8 mouse cellular contexts compared by ENCODE assay signal in the genomic region with DNA sequence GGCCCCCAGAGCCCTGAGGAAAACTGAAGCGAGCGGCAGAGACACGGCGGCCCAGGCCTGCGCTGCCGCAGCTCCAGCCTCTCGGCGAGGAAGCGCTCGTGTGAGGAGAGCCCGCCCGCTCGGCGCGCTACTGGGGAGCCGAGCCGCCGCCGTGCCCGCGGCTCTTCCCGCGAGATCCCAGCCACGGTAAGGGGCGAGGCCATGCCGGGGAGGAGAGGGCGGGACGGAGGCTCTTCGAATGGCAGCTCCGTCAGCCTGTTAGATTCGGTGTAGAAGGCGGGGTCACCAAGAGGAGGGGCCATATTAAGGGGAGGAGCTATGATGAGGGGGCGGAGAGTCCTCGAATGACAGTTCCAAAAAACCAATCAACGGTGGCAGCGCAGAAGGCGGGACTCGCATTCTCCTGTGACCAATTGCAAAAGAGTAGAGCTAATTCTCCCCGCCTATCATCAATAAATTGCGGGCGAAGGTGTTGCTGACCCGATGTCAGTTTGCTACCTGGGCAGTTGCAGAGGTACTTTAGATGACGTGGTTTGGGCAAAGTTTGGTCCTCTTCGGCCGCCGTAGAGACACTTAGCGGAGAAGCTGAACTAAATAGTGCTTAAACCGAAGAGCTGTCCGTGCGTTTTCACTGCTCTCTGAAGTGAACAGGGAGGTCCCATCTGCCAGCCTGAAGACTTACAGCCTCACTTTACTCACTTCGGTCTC. TPM values are rescaled to one million over a fixed set of nuclear protein-coding genes. Genes with fewer than 3 reads are reported as not detected.
DNase-seq lines count a peak whose midpoint lies in the region; ATAC-seq and TF ChIP-seq lines count a peak whose summit lies in the region.

A gene (minus strand): TSS at position 148 of the 708 bp plus-strand sequence.

- peak; percentile 99 to 100 for DNase-seq in CD8-positive naive resting alpha-beta T cell, adult 2 months (ENCODE audit: low read depth in 2 of 2, low spot score in 2 of 2)
- DNase-seq in c-Kit-positive CD71-negative TER-119-negative erythroid progenitor cells, embryonic 14.5 days (ENCODE audit: low read depth): peak; percentile 95
- DNase-seq in forebrain, embryonic 10.5 days (ENCODE audit: extremely low spot score, low spot score): peak; percentile 97
- peak; percentile 97 to 98 for DNase-seq in kidney, postnatal 25 days
- peak; percentile 96 for DNase-seq in liver, embryonic 14.5 days (ENCODE audit: low read depth in 3 of 3, low spot score in 3 of 3)
- DNase-seq in neural tube, embryonic 11.5 days (ENCODE audit: low spot score): peak; percentile 98
- DNase-seq in stomach, postnatal 0 days (ENCODE audit: low spot score): peak; percentile 97

- no peak; the same call in none of the 2 replicates for TF ChIP-seq EP300 in liver, embryonic 14.5 days (IDR thresholded peaks at IDR 0.05; ENCODE audit: low read depth)
- TF ChIP-seq EP300 in stomach, postnatal 0 days (optimal IDR thresholded peaks at IDR 0.05): peak; percentile 92

- H3K9ac ChIP-seq in heart, embryonic 15.5 days: peak within 1 kb of the TSS; percentile 97
- H3K9ac ChIP-seq in liver, embryonic 14.5 days (replicated peaks): peak within 1 kb of the TSS; percentile 83
- H3K9ac ChIP-seq in neural tube, embryonic 11.5 days (ENCODE audit: low read length): peak within 1 kb of the TSS; percentile 91
- peak within 1 kb of the TSS; percentile 79 for H3K9ac ChIP-seq in stomach, postnatal 0 days (ENCODE audit: low read length)

- peaks cover 4% of the 10 kb centered on the region; the same call in 1 of the 2 replicates for H3K27me3 ChIP-seq in forebrain, embryonic 10.5 days (ENCODE audit: poor library complexity, severe bottlenecking)
- H3K27me3 ChIP-seq in heart, embryonic 15.5 days: no peaks in the 10 kb centered on the region
- H3K27me3 ChIP-seq in liver, embryonic 14.5 days (ENCODE audit: control insufficient read depth, insufficient read depth, low read length): peaks cover 2% of the 10 kb centered on the region; the same call in 1 of the 2 replicates
- H3K27me3 ChIP-seq in neural tube, embryonic 11.5 days (ENCODE audit: control insufficient read depth, insufficient read depth, low read length): no peaks in the 10 kb centered on the region
- H3K27me3 ChIP-seq in stomach, postnatal 0 days (ENCODE audit: control insufficient read depth, insufficient read depth, low read length): no peaks in the 10 kb centered on the region

- H3K4me3 ChIP-seq in forebrain, embryonic 10.5 days: peak within 1 kb of the TSS; percentile 79
- H3K4me3 ChIP-seq in heart, embryonic 15.5 days: peak within 1 kb of the TSS; percentile 98
- peak within 1 kb of the TSS; percentile 81 to 87 for H3K4me3 ChIP-seq in liver, embryonic 14.5 days (ENCODE audit: insufficient read depth in 1 of 2, low read depth in 2 of 2, low read length in 2 of 2)
- H3K4me3 ChIP-seq in neural tube, embryonic 11.5 days (ENCODE audit: low read depth, low read length): peak within 1 kb of the TSS; percentile 90
- H3K4me3 ChIP-seq in stomach, postnatal 0 days (ENCODE audit: low read depth, low read length): peak within 1 kb of the TSS; percentile 68

- H3K9me3 ChIP-seq in forebrain, embryonic 10.5 days: no peaks in the 10 kb centered on the region
- H3K9me3 ChIP-seq in heart, embryonic 15.5 days (replicated peaks): no peaks in the 10 kb centered on the region
- H3K9me3 ChIP-seq in liver, embryonic 14.5 days (ENCODE audit: control insufficient read depth, low read length): no peaks in the 10 kb centered on the region
- no peaks in the 10 kb centered on the region for H3K9me3 ChIP-seq in neural tube, embryonic 11.5 days (ENCODE audit: control insufficient read depth, low read length)
- H3K9me3 ChIP-seq in stomach, postnatal 0 days (ENCODE audit: control insufficient read depth, low read length): no peaks in the 10 kb centered on the region

- peak within 1 kb of the TSS; percentile 94 for H3K27ac ChIP-seq in forebrain, embryonic 10.5 days
- peak within 1 kb of the TSS; percentile 92 for H3K27ac ChIP-seq in heart, embryonic 15.5 days
- H3K27ac ChIP-seq in liver, embryonic 14.5 days: peak within 1 kb of the TSS; percentile 53; the same call in 1 of the 2 replicates
- peak within 1 kb of the TSS; percentile 87 for H3K27ac ChIP-seq in neural tube, embryonic 11.5 days (ENCODE audit: low read depth, low read length)
- H3K27ac ChIP-seq in stomach, postnatal 0 days (replicated peaks): peak within 1 kb of the TSS; percentile 86

- H3K36me3 ChIP-seq in forebrain, embryonic 10.5 days (replicated peaks): no peaks in the 10 kb centered on the region
- H3K36me3 ChIP-seq in heart, embryonic 15.5 days: no peaks in the 10 kb centered on the region
- no peaks in the 10 kb centered on the region for H3K36me3 ChIP-seq in liver, embryonic 14.5 days (replicated peaks; ENCODE audit: control insufficient read depth, insufficient read depth, low read depth)
- no peaks in the 10 kb centered on the region for H3K36me3 ChIP-seq in neural tube, embryonic 11.5 days (ENCODE audit: control insufficient read depth, insufficient read depth, low read length)
- no peaks in the 10 kb centered on the region for H3K36me3 ChIP-seq in stomach, postnatal 0 days (ENCODE audit: control insufficient read depth, insufficient read depth, low read length)

- TF ChIP-seq CTCF in liver, embryonic 14.5 days (IDR thresholded peaks at IDR 0.05; ENCODE audit: low read depth): no peak
- 0 out of 2 replicates have a peak, but pooled peaks have one; percentile 16 for TF ChIP-seq CTCF in stomach, postnatal 0 days (IDR thresholded peaks at IDR 0.05; ENCODE audit: low read depth)

- peak within 1 kb of the TSS; percentile 96 for H3K4me2 ChIP-seq in heart, embryonic 15.5 days
- H3K4me2 ChIP-seq in liver, embryonic 14.5 days (ENCODE audit: low read depth): peak within 1 kb of the TSS; percentile 99
- peak within 1 kb of the TSS; percentile 96 for H3K4me2 ChIP-seq in neural tube, embryonic 11.5 days (ENCODE audit: low read depth)
- peak within 1 kb of the TSS; percentile 96 for H3K4me2 ChIP-seq in stomach, postnatal 0 days (replicated peaks; ENCODE audit: low read depth)

- WGBS in forebrain, embryonic 10.5 days: under 1% methylated on average over 51 of the region's 51 CpGs
- WGBS in heart, embryonic 15.5 days: under 1% methylated on average over 51 of the region's 51 CpGs
- WGBS in liver, embryonic 14.5 days (ENCODE audit: insufficient replicate concordance): under 1% methylated on average over 51 of the region's 51 CpGs
- 0% methylated on average over 40 of the region's 51 CpGs for WGBS in neural tube, embryonic 11.5 days
- WGBS in stomach, postnatal 0 days: under 1% methylated on average over 50 of the region's 51 CpGs

- H3K4me1 ChIP-seq in forebrain, embryonic 10.5 days: peaks cover 23% of the 10 kb centered on the region
- H3K4me1 ChIP-seq in heart, embryonic 15.5 days (replicated peaks): peaks cover 5% of the 10 kb centered on the region
- peaks cover 5 to 7% of the 10 kb centered on the region in 2 experiments; a peak in 3 of 4 replicates for H3K4me1 ChIP-seq in liver, embryonic 14.5 days (replicated peaks; ENCODE audit: control insufficient read depth in 2 of 2, insufficient read depth in 2 of 2, low read length in 1 of 2)
- peaks cover 4% of the 10 kb centered on the region; the same call in 1 of the 2 replicates for H3K4me1 ChIP-seq in neural tube, embryonic 11.5 days (ENCODE audit: control insufficient read depth, insufficient read depth, low read length)
- no peaks in the 10 kb centered on the region for H3K4me1 ChIP-seq in stomach, postnatal 0 days (replicated peaks; ENCODE audit: control insufficient read depth, insufficient read depth)

- ATAC-seq in heart, embryonic 15.5 days (replicated peaks; ENCODE audit: insufficient number of reproducible peaks, insufficient read depth, low FRiP score, low read depth): peak; percentile 100
- peak; percentile 98 for ATAC-seq in liver, embryonic 14.5 days (ENCODE audit: insufficient read depth)
- ATAC-seq in neural tube, embryonic 11.5 days (ENCODE audit: insufficient read depth, low FRiP score, low TSS enrichment): peak; percentile 99
- ATAC-seq in stomach, postnatal 0 days (ENCODE audit: low FRiP score, low TSS enrichment): peak; percentile 100

RNA-seq across cellular contexts. Expression of the gene that starts here (rescaled TPM):
- 21.5 and 22.1 TPM in 2 replicates for polyA plus RNA-seq in forebrain, embryonic 10.5 days (2016; fragmentation: Nextera tagmentation; extraction: Ambion mirVana)
- polyA plus RNA-seq in heart, embryonic 15.5 days (2015; fragmentation: Nextera tagmentation; extraction: Ambion mirVana): 7.5 and 10.8 TPM in 2 replicates
- polyA plus RNA-seq in liver, embryonic 14.5 days (2012; rRNA removed): 1.9 and 2.7 TPM in 2 replicates
- polyA plus RNA-seq in liver, embryonic 14.5 days (2014; fragmentation: Nextera tagmentation; extraction: Ambion mirVana): 5.6 and 7.4 TPM in 2 replicates
- polyA plus RNA-seq in neural tube, embryonic 11.5 days (2014; fragmentation: Nextera tagmentation; extraction: Ambion mirVana): 24.6 and 28.1 TPM in 2 replicates
- polyA plus RNA-seq in stomach, postnatal 0 days (2015; fragmentation: Nextera tagmentation; extraction: Ambion mirVana): 10.8 and 11.2 TPM in 2 replicates

Comparison
In these comparisons a context has a peak if more than half of its experiments do, and no peak if none do; other contexts are left out.
1. Peak in every context shown above with its lines: DNase-seq, ATAC-seq, H3K4me3 ChIP-seq and H3K27ac ChIP-seq.